ENCODE assay signal across 8 mouse cellular contexts in the genomic region with DNA sequence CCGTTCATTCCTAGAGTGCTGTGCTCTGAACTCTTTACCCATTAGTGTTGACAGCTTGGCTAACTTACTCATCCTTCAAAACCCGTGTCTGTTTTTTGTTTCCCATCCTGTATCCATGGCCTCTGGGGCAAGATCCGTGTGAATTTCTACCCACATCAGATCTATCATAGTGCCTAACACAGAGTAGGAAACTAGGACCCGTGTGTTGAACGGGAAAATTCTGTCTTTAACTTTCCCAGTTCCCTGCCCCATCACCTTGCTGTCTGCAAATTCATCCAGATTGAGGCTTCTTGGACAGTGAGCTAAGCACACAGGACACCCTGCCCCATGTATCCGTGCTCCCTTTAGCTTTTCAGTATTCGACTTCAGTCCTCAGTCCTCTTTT. TPM values are rescaled to one million over a fixed set of nuclear protein-coding genes. Genes with fewer than 3 reads are reported as not detected.
DNase-seq lines count a peak whose midpoint lies in the region; ATAC-seq and TF ChIP-seq lines count a peak whose summit lies in the region.

No protein-coding gene starts in this region.

- no peaks in the 10 kb centered on the region for H3K36me3 ChIP-seq in heart, embryonic 11.5 days (ENCODE audit: control insufficient read depth, insufficient read depth, low read length)
- peaks cover 24 to 52% of the 10 kb centered on the region in 2 experiments for H3K36me3 ChIP-seq in CH12.LX (replicated peaks in 1 of 2; ENCODE audit: control insufficient read depth in 1 of 2, insufficient read depth in 1 of 2, low read length in 1 of 2)
- peaks cover 13% of the 10 kb centered on the region for H3K36me3 ChIP-seq in forebrain, embryonic 13.5 days (ENCODE audit: poor library complexity, severe bottlenecking)
- no peaks in the 10 kb centered on the region for H3K36me3 ChIP-seq in liver, embryonic 14.5 days (replicated peaks; ENCODE audit: control insufficient read depth, insufficient read depth, low read depth)

- no peak for TF ChIP-seq CTCF in CH12.LX (conservative IDR thresholded peaks at IDR 0.05 in 1 of 2, IDR thresholded peaks at IDR 0.05 in 1 of 2; ENCODE audit: low read depth in 2 of 2, low read length in 2 of 2)
- TF ChIP-seq CTCF in liver, embryonic 14.5 days (IDR thresholded peaks at IDR 0.05; ENCODE audit: low read depth): no peak

- TF ChIP-seq POLR2A in CH12.LX (IDR thresholded peaks at IDR 0.05; ENCODE audit: low read depth, low read length): no peak

- ATAC-seq in heart, embryonic 11.5 days (replicated peaks; ENCODE audit: insufficient number of reproducible peaks, low FRiP score, low TSS enrichment): peak; percentile 11; the same call in 1 of the 2 replicates
- no peak; the same call in 1 of the 2 replicates for ATAC-seq in forebrain, embryonic 13.5 days
- peak; percentile 3; the same call in 1 of the 2 replicates for ATAC-seq in liver, embryonic 14.5 days (ENCODE audit: insufficient read depth)

- dilution Hi-C loops in CH12.LX (cut with MboI; ENCODE audit: extremely low pct_ligation_motif_present, extremely low pct_unique_long_range_greater_than_20kb, low sequenced_read_pairs): no loop called here

- WGBS in heart, embryonic 11.5 days (ENCODE audit: insufficient replicate concordance): 2% methylated on average over 7 of the region's 7 CpGs
- WGBS in forebrain, embryonic 13.5 days: 4% methylated on average over 7 of the region's 7 CpGs
- 1% methylated on average over 7 of the region's 7 CpGs for WGBS in liver, embryonic 14.5 days (ENCODE audit: insufficient replicate concordance)

- peak overlapping the region; percentile 84 for H3K9ac ChIP-seq in heart, embryonic 11.5 days (ENCODE audit: low read depth, low read length)
- peak overlapping the region; percentile 86 for H3K9ac ChIP-seq in CH12.LX (ENCODE audit: insufficient read depth, low read depth)
- peak overlapping the region; percentile 83 for H3K9ac ChIP-seq in forebrain, embryonic 13.5 days
- H3K9ac ChIP-seq in liver, embryonic 14.5 days (replicated peaks): peak overlapping the region; percentile 85

- in situ Hi-C loops in CH12.LX (cut with MboI; ENCODE audit: low pct_ligation_motif_present, low pct_unique_long_range_greater_than_20kb, low sequenced_read_pairs): loop anchor here (10.0 kb wide), 2 partner anchors 130 to 1480 kb away; no protein-coding TSS in a partner anchor

- 0 out of 2 replicates have a peak overlapping the region, but pooled peaks have one; percentile 8 for H3K27ac ChIP-seq in heart, embryonic 11.5 days (ENCODE audit: low read depth, low read length)
- H3K27ac ChIP-seq in CH12.LX (ENCODE audit: insufficient read depth, low read depth): no peak overlapping the region
- no peak overlapping the region for H3K27ac ChIP-seq in forebrain, embryonic 13.5 days
- peak overlapping the region; percentile 12; the same call in 1 of the 2 replicates for H3K27ac ChIP-seq in liver, embryonic 14.5 days

- DNase-seq in heart, postnatal 4 days: no peak
- no peak for DNase-seq in CH12.LX (ENCODE audit: extremely low read depth)
- no peak for DNase-seq in liver, embryonic 14.5 days (ENCODE audit: low read depth in 3 of 3, low spot score in 3 of 3)
- no peak for DNase-seq in gastrocnemius, postnatal 4 days (ENCODE audit: low spot score in 2 of 2)
- DNase-seq in cerebellum, adult 9-11 months: no peak
- no peak for DNase-seq in cerebellum, postnatal 25 days

- peak overlapping the region; percentile 75 for H3K4me2 ChIP-seq in heart, embryonic 11.5 days
- peak overlapping the region; percentile 91 for H3K4me2 ChIP-seq in CH12.LX (ENCODE audit: insufficient read depth, low read depth, poor library complexity, severe bottlenecking)
- H3K4me2 ChIP-seq in forebrain, embryonic 13.5 days: peak overlapping the region; percentile 81
- H3K4me2 ChIP-seq in liver, embryonic 14.5 days (ENCODE audit: low read depth): peak overlapping the region; percentile 94

- H3K4me1 ChIP-seq in heart, embryonic 11.5 days (ENCODE audit: control insufficient read depth, insufficient read depth, low read length): peaks cover 11% of the 10 kb centered on the region
- peaks cover 3 to 26% of the 10 kb centered on the region in 2 experiments; a peak in 3 of 4 replicates for H3K4me1 ChIP-seq in CH12.LX (ENCODE audit: control insufficient read depth in 1 of 2, insufficient read depth in 2 of 2)
- H3K4me1 ChIP-seq in forebrain, embryonic 13.5 days: peaks cover 22% of the 10 kb centered on the region
- H3K4me1 ChIP-seq in liver, embryonic 14.5 days (replicated peaks; ENCODE audit: control insufficient read depth in 2 of 2, insufficient read depth in 2 of 2, low read length in 1 of 2): peaks cover 8 to 10% of the 10 kb centered on the region in 2 experiments

- TF ChIP-seq RAD21 in CH12.LX (IDR thresholded peaks at IDR 0.05; ENCODE audit: low read depth, low read length): no peak

- H3K27me3 ChIP-seq in heart, embryonic 11.5 days (ENCODE audit: control insufficient read depth, insufficient read depth, low read length): no peaks in the 10 kb centered on the region
- H3K27me3 ChIP-seq in CH12.LX (replicated peaks): no peaks in the 10 kb centered on the region
- no peaks in the 10 kb centered on the region for H3K27me3 ChIP-seq in forebrain, embryonic 13.5 days
- no peaks in the 10 kb centered on the region for H3K27me3 ChIP-seq in liver, embryonic 14.5 days (ENCODE audit: control insufficient read depth, insufficient read depth, low read length)

- TF ChIP-seq EP300 in CH12.LX (IDR thresholded peaks at IDR 0.05; ENCODE audit: low read length): no peak
- no peak for TF ChIP-seq EP300 in liver, embryonic 14.5 days (IDR thresholded peaks at IDR 0.05; ENCODE audit: low read depth)

- H3K79me2 ChIP-seq in CH12.LX (replicated peaks; ENCODE audit: control insufficient read depth, extremely low read depth, insufficient read depth, poor library complexity, severe bottlenecking): peaks cover 32% of the 10 kb centered on the region

- H3K4me3 ChIP-seq in heart, embryonic 11.5 days (ENCODE audit: low read depth, low read length): peak overlapping the region; percentile 73
- H3K4me3 ChIP-seq in CH12.LX (replicated peaks in 1 of 3; ENCODE audit: low read depth in 2 of 3, low read length in 2 of 3, poor library complexity in 1 of 3): peak overlapping the region; percentile 73 to 93 (median 92)
- H3K4me3 ChIP-seq in forebrain, embryonic 13.5 days: peak overlapping the region; percentile 94
- H3K4me3 ChIP-seq in liver, embryonic 14.5 days (ENCODE audit: insufficient read depth in 1 of 2, low read depth in 2 of 2, low read length in 2 of 2): peak overlapping the region; percentile 63 to 86

- H3K9me3 ChIP-seq in heart, embryonic 11.5 days (replicated peaks; ENCODE audit: control insufficient read depth, low read length): no peaks in the 10 kb centered on the region
- no peaks in the 10 kb centered on the region for H3K9me3 ChIP-seq in CH12.LX (replicated peaks; ENCODE audit: low read length)
- H3K9me3 ChIP-seq in forebrain, embryonic 13.5 days (replicated peaks): no peaks in the 10 kb centered on the region
- H3K9me3 ChIP-seq in liver, embryonic 14.5 days (ENCODE audit: control insufficient read depth, low read length): no peaks in the 10 kb centered on the region

TF ChIP-seq in CH12.LX, 34 proteins besides CTCF, POLR2A, EP300 and RAD21:
- TF ChIP-seq TBP (conservative IDR thresholded peaks at IDR 0.05; ENCODE audit: low read depth, low read length): peak; percentile 7; the same call in 1 of the 2 replicates
- no peak for TF ChIP-seq IRF4 (IDR thresholded peaks at IDR 0.05; ENCODE audit: low read depth, low read length)

RNA-seq across cellular contexts. Expression of a gene that starts 0.5 kb away (rescaled TPM):
- polyA plus RNA-seq in heart, embryonic 11.5 days (2014; fragmentation: Nextera tagmentation; extraction: Ambion mirVana): 77.2 and 78.2 TPM in 2 replicates
- total RNA-seq in heart, postnatal 4 days (2021): 10 to 100 TPM; 48.1 to 49.0 TPM
- total RNA-seq in CH12.LX (2012; rRNA removed) (73.5 and 76.9 TPM in 2 replicates), CH12.LX (2014; rRNA removed) (83.0 and 88.0 TPM in 2 replicates)
- polyA plus RNA-seq in CH12.LX (2012; ENCODE audit: insufficient read length, low read depth): 85.5 and 93.5 TPM in 2 replicates
- polyA plus RNA-seq in forebrain, embryonic 13.5 days (2015; fragmentation: Nextera tagmentation; extraction: Ambion mirVana): 103 and 111 TPM in 2 replicates
- 19.1 and 19.4 TPM in 2 replicates for polyA plus RNA-seq in liver, embryonic 14.5 days (2012; rRNA removed)
- 27.8 and 29.2 TPM in 2 replicates for polyA plus RNA-seq in liver, embryonic 14.5 days (2014; fragmentation: Nextera tagmentation; extraction: Ambion mirVana)
- 10 to 100 TPM; 33.6 to 39.9 TPM for total RNA-seq in gastrocnemius, postnatal 4 days (2021)

RNA-seq across cellular contexts. Expression of a gene that starts 1.0 kb away (rescaled TPM):
- polyA plus RNA-seq in heart, embryonic 11.5 days (2014; fragmentation: Nextera tagmentation; extraction: Ambion mirVana): 3.3 and 5.6 TPM in 2 replicates
- total RNA-seq in heart, postnatal 4 days (2021): 1 to 10 TPM; 4.2 to 5.2 TPM
- 8.7 and 12.4 TPM in 2 replicates for total RNA-seq in CH12.LX (2012; rRNA removed)
- 8.3 and 11.0 TPM in 2 replicates for total RNA-seq in CH12.LX (2014; rRNA removed)
- 10.8 and 17.8 TPM in 2 replicates for polyA plus RNA-seq in CH12.LX (2012; ENCODE audit: insufficient read length, low read depth)
- polyA plus RNA-seq in forebrain, embryonic 13.5 days (2015; fragmentation: Nextera tagmentation; extraction: Ambion mirVana): 9.9 and 10.4 TPM in 2 replicates
- 2.6 and 3.7 TPM in 2 replicates for polyA plus RNA-seq in liver, embryonic 14.5 days (2012; rRNA removed)
- 1.2 and 2.2 TPM in 2 replicates for polyA plus RNA-seq in liver, embryonic 14.5 days (2014; fragmentation: Nextera tagmentation; extraction: Ambion mirVana)
- total RNA-seq in gastrocnemius, postnatal 4 days (2021): 1 to 10 TPM; 5.1 to 5.8 TPM

RNA-seq across cellular contexts. Expression of a gene that starts 58.6 kb away (rescaled TPM):
- polyA plus RNA-seq in heart, embryonic 11.5 days (2014; fragmentation: Nextera tagmentation; extraction: Ambion mirVana): 4.7 and 5.4 TPM in 2 replicates
- 1 to 10 TPM; 7.1 to 7.5 TPM for total RNA-seq in heart, postnatal 4 days (2021)
- total RNA-seq in CH12.LX (2012; rRNA removed): 5.3 and 6.1 TPM in 2 replicates
- total RNA-seq in CH12.LX (2014; rRNA removed): 2.7 and 3.1 TPM in 2 replicates
- 3.0 and 3.5 TPM in 2 replicates for polyA plus RNA-seq in CH12.LX (2012; ENCODE audit: insufficient read length, low read depth)
- polyA plus RNA-seq in forebrain, embryonic 13.5 days (2015; fragmentation: Nextera tagmentation; extraction: Ambion mirVana): 14.6 and 15.6 TPM in 2 replicates
- 3.9 and 4.3 TPM in 2 replicates for polyA plus RNA-seq in liver, embryonic 14.5 days (2012; rRNA removed)
- polyA plus RNA-seq in liver, embryonic 14.5 days (2014; fragmentation: Nextera tagmentation; extraction: Ambion mirVana): 2.3 and 3.4 TPM in 2 replicates
- total RNA-seq in gastrocnemius, postnatal 4 days (2021): 10 to 100 TPM in 1 of 2 experiments, 1 to 10 TPM in 1; 8.6 to 10.5 TPM

RNA-seq across cellular contexts. Expression of a gene that starts 58.7 kb away (rescaled TPM):
- polyA plus RNA-seq in heart, embryonic 11.5 days (2014; fragmentation: Nextera tagmentation; extraction: Ambion mirVana): 4.0 and 4.2 TPM in 2 replicates
- 1 to 10 TPM; 2.1 to 2.2 TPM for total RNA-seq in heart, postnatal 4 days (2021)
- total RNA-seq in CH12.LX (2012; rRNA removed) (2.0 and 2.6 TPM in 2 replicates), CH12.LX (2014; rRNA removed) (1.1 and 1.7 TPM in 2 replicates)
- 1.5 TPM in 2 replicates for polyA plus RNA-seq in CH12.LX (2012; ENCODE audit: insufficient read length, low read depth)
- 21.2 and 22.1 TPM in 2 replicates for polyA plus RNA-seq in forebrain, embryonic 13.5 days (2015; fragmentation: Nextera tagmentation; extraction: Ambion mirVana)
- polyA plus RNA-seq in liver, embryonic 14.5 days (2012; rRNA removed): 0.40 and 0.49 TPM in 2 replicates
- polyA plus RNA-seq in liver, embryonic 14.5 days (2014; fragmentation: Nextera tagmentation; extraction: Ambion mirVana): 0.51 and 0.85 TPM in 2 replicates
- 1 to 10 TPM; 3.4 to 5.6 TPM for total RNA-seq in gastrocnemius, postnatal 4 days (2021)

Comparison
In these comparisons a context has a peak if more than half of its experiments do, and no peak if none do; other contexts are left out.
1. H3K27ac ChIP-seq: peak in heart, embryonic 11.5 days (single experiment) and liver, embryonic 14.5 days (single experiment); none in CH12.LX (single experiment) and forebrain, embryonic 13.5 days (single experiment).
2. Peak in every context shown above with its lines, with median percentiles within 50 percentile points of each other: H3K4me2 ChIP-seq, H3K4me3 ChIP-seq and H3K9ac ChIP-seq.